Mouse (Mus musculus) frontal cortex, adult (tissue): ENCODE measurements around the gene Eln.

Experiments
- ATAC-seq: cut with Nextera tagmentation; 2 replicates; pipeline ENCODE4 v1.9.2; 2017; ENCODE audit warnings: mild to moderate bottlenecking, moderate library complexity, mixed read lengths; ENCODE audit not compliant: low TSS enrichment

Eln gene

GRCm38 (mm10) chr5:134746890-134747511 is at the start of gene Eln:
Eln (minus strand) TSS chr5:134747323.
- ATAC-seq, result peak; percentile 62; the same call in 1 of the 2 replicates

GRCm38 (mm10) chr5:134790080-134790995 is 43.2 kb upstream of the Eln start:
- no peak for ATAC-seq

- no peak for ATAC-seq
Measured at GRCm38 (mm10) chr5:134788237-134788636, 41.1 kb upstream of the Eln start.

- ATAC-seq, result no peak
Measured at GRCm38 (mm10) chr5:134785691-134786371, 38.7 kb upstream of the Eln start.

- no peak for ATAC-seq
Measured at GRCm38 (mm10) chr5:134783794-134784193, 36.7 kb upstream of the Eln start.

DNA sequence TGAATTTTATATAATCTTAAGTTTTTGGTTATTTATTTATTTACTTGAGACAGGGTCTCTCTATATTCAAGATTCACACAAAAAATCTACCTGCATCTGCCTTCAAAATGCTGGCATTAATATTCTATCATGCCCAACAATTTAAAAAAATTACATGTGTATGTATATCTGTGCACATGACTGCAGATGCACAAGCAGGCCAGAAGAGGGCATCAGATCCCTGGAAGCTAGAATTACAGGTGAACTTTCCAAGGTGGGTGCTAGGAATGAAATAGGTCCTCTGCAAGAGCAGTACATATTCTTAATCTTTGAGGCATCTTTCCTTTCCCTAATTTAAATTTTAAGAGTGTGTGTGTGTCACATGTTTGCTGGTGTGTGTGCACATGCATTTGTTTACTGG is 33.8 kb upstream of the Eln start:
- no peak for ATAC-seq

DNA sequence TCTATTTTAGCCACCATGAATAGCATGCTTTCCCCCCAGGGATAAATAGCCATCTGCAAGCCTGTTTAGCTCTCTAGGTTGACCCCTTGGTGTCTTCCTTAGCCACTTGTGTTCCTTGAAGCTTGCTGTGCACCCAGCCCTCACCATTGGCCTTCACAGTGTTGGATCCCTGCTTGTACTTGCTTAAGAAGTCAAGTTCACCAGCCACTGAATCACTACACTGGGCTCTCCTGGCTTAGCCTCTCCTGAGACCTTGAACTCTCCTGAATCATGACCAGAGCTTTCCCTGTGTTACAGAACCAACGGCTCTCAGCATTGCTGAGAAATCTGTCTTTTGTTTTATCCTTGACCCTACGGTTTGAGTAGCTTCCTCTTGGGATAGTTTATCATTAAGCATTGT is 33.0 kb upstream of the Eln start:
- ATAC-seq, result no peak

DNA sequence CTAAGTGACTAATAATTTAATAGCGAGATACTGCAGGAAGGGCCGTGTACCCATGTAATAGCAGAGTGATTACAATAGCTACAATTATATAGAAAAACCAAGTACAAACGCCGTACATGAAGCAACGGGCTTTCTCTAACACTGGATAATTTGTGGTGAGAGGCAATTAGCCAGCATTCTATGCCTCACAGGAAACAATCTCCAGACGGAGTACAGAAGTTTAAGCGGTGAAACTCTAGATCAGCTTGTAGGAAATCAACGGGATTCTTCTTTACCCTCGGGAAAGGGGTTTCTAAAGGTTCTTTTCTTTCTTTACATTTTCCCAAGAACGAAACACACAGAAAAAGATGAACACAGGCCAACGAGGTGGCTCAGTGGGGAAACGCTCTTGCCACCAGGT is 29.4 kb upstream of the Eln start:
- no peak for ATAC-seq

- no peak for ATAC-seq
Measured at GRCm38 (mm10) chr5:134772522-134772921, 25.4 kb upstream of the Eln start.

- ATAC-seq, result no peak
Measured at GRCm38 (mm10) chr5:134771750-134772149, 24.6 kb upstream of the Eln start.

DNA sequence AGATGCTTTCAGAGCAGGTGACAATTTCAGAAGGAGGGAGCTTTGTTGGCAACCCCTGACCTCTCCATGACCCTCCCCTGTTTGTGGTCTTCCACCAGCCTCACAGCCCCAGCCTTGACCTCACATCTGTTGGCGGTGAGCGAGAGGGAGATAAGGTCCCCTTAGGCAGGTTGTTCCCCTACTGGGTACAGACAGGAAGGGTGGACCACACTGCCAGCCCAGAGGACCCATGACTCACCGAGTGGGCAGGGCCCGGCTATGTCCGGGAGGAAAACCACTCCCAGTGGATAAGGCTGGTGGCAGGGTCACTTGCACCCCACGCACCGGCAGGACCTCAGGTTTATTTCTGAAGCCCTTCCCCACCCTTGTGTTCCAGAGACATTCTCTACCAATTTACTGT is 22.1 kb upstream of the Eln start:
- ATAC-seq, result no peak

DNA sequence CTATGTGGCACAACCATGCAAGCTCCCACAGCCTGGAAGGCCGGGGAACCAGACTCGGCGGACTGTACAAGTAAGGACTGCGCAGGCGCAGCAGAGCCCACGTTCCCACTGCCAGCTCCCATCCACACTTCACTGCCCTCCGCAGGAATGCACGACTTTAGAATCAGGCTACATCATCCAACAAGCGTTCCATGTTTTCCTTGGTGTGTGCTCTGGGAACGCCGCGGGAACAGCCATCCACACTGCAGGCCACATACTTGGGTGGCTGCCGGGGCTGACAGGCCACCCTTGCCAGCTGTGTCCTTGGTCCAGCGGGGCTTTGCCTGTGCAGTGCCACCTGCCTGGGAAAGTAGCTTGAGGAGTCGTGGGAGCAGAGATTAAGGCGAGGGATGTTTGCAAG is 18.3 kb upstream of the Eln start:
- no peak for ATAC-seq

DNA sequence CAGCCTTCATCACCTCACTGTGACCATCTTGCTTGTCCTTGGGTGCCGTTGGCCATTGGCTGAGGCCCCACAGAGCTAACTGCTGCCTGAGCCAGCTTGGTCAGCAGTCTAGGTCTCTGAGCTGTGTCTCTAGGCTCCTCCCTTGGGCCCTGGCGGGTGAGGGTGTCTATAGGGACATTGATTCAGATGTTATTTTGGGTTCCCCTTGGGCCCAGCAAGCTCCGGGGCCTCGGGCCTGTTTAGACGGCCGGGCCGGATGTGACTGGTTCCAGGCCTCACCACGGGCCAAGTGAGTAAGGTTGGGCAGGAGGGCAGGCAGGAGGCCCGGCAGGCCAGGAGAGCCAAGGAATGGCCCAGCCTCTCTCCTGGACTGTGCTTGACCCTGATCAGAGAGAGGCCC is 16.2 kb upstream of the Eln start:
- no peak for ATAC-seq

DNA sequence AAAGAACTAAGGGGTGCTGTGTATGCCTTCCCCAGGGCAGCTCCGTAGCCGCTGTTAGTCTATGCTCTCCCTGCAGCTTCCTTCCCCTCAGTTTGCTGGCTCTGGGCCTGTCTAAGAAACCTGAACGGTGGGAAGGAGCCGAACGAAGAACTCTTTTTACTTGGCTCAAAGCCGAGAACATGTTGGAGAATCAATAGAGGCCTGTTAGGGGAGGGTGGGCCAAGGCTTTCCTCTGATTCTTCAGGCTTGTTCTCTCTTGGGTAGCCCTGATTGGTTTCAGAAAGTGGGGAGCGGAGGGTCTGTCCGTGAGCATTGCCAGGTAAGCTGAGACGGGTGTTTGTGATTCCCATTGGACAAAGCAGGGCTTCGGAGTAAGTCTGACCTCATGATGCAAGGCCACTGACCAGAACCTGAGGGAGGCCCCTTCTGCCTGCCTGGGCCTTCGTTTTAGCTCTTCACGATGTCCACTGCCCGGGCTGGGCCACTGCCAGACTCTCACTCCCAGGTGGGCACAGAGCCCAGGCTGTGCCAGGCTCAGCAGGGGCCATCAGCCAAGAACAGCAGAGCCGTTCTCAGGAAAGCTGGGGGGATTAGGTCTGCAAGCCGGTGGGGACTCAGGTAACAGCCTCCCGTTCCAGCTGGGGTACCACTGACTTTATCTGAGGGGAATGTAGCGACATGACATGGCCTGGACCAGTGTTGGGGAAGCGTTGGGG is 14.4 kb upstream of the Eln start:
- ATAC-seq, result no peak

- no peak for ATAC-seq
Measured at GRCm38 (mm10) chr5:134756031-134756430, 8.9 kb upstream of the Eln start.

GRCm38 (mm10) chr5:134754096-134754495 is 7.0 kb upstream of the Eln start:
- ATAC-seq, result no peak

- no peak for ATAC-seq
Measured at GRCm38 (mm10) chr5:134750469-134750868, 3.3 kb upstream of the Eln start.

DNA sequence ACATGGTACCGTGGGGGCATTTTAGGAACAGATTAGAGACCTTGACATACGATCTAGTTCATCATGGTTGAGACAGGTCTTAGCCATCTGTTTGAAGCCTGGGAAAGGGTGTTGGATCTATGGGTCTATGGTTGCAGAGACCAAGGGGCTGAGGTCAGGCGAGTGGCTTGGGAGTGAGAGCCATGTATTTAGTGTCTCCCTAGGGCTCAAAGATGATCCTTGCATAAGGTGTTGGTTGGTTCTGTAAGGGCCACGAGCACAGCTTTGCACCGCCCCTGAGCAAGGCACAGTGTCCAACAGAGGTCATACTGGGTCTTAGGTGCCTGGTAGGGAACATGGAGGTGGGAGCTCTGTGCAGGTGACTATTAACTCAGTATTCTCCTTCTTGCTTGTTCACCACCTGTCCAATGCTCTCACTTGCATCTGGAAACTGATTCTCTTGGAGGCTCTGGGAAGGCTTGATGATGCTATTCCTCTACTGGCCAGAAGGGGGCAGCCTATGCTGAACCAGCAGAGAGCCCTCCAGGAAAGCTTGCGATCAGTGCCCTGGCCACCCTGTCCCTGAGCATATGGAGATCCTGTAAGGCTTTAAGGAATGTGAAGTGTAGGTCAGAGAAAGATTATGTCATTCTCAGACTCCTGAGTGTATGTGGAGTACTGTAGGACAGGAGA is 960 bp upstream of the Eln start:
- ATAC-seq, result peak; percentile 65; the same call in 1 of the 2 replicates

- no peak for ATAC-seq
Measured at GRCm38 (mm10) chr5:134747512-134747893, 380 bp upstream of the Eln start.

DNA sequence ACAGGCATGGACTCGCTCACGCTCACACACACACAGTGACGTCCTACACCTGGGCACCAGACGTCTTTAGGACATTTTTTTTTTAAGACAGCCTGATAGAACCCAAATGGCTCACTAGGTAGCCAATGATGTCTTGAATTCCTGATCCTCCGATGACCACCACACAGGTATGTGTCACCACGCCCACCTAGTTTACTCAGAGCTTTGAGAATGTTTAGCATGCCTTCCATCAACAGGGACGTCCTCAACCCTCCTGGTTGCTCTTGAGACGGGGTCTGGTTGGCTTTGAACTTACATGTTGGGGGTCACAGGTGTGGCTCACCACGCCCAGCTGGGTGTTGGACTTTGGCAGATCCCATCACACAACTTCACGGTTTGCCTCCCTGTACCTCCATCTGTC is 922 bp downstream of the Eln start:
- ATAC-seq, result no peak

DNA sequence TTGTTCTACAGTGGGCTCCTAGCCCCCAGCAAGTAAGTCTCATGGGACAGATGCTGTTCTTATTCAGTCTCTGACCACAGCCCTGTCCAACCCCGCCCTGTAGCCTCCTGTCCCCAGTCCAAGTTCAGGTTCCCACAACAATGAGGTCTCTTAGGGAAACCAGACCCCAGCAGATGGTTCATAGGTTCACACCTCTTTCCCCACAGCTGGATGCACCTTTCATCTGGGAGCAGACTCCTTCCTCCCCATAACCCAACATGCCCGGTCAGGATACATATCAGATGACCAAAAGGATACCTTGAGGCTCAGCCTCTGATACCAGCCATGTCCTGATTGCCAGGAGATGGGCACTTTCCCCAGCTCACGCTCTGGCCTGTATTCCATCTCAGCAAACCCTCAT is 1.3 kb downstream of the Eln start:
- no peak for ATAC-seq

GRCm38 (mm10) chr5:134745000-134745399 is 2.1 kb downstream of the Eln start:
- no peak for ATAC-seq
